Mouse (Mus musculus) frontal cortex, adult 2 months (tissue): ENCODE data around the gene Spink2. TPM values are rescaled to one million over a fixed set of nuclear protein-coding genes. Genes with fewer than 3 reads are reported as not detected.
A peak's percentile ranks its signal among the peaks of the same experiment; 100 is the strongest.
"Not testable (repeated sequence)": the region's sequence is repeated elsewhere in the genome, so short reads cannot be mapped to it uniquely, and the experiment has no call there.

Experiments
- DNase-seq, 2 experiments: peaks; one replicate each; pipeline ENCODE4 v3.0.0; 2022; ENCODE audit warnings: low spot score in 1 of 2; ENCODE audit errors: extremely low spot score in 1 of 2
- polyA plus RNA-seq: library from polyadenylated mRNA; depleted of rRNA; stranded (reverse); fragments of >200 nt; gene quantifications from 2 replicates; pipeline ENCODE4 v1.2.3, GENCODE M21; 2012

The Spink2 gene
- polyA plus RNA-seq, 1 experiment, result 0.22 TPM

DNA sequence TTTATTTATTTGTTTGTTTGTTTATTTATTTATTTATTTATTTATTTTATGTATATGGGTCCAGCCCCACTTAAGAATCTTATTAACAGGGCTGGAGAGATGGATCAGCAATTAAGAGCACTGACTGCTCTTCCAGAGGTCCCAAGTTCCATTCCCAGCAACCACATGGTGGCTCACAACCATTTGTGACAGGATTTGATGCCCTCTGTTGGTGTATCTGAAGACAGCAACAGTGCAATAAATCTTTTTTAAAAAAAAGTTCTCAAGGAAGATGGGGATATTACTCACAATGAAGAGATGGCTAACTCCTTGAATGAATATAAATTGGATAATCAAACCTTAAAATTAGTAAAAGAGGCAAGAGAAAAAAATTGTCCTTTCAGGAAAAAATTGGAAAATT, 9.0 kb downstream of the Spink2 start:
- no peak for DNase-seq

DNA sequence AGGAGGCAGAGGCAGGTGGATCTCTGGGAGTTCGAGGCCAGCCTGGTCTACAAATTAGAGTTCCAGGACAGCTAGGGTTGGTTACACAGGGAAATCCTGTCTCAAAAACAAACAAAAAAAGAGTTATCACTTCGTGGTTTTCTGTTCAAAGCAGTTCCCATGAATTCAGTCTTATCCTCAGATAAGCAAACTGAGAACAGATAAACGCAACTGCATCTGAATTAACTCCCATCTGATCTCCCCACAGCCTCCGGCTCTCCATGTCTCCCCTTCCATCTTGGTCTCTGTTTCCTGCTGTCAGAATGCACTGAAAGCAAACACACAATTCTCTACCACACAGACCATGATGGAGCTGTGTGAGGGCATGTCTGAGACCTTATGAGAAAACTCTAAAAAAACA, 10.6 kb downstream of the Spink2 start:
- no peak for DNase-seq

DNA sequence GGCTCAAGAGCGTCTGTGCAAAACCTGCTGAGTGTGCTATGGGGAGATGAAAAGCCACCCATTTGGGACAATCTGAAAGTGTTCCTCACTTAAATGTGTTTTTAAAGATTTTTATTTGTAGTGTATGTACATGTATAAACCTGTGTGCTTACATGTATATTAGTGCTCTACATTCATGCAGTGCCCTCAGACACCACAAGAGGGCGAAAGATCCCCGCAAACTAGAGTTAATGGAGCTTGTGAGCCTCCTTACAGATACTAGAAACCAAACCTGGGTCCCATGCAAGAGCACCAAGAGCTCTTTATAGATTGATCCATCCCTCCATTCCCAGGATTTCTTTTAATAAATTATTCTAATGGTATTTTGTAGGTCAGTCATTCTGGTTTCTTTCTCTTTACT, 17.3 kb downstream of the Spink2 start:
- peak in 1 of 2 experiments; percentile 38 for DNase-seq

DNA sequence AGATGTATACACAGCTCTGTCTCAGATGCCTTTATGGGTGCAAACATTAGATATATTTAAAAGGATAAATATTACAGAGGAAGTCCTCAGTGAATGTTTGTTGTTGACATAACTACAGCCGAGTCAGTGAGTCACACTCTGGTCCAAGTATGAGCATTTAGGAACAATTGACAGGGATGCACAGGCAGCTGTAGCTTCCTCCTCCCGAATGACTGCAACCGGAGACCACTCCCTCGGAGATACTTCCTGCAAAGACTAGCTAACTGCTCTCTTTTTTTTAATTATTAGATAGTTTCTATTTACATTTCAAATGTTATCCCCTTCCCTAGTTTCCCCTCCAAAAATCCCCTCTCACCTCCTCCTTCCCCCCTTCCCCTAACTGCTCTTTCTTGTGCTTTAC, 18.0 kb downstream of the Spink2 start:
- DNase-seq, result no peak

DNA sequence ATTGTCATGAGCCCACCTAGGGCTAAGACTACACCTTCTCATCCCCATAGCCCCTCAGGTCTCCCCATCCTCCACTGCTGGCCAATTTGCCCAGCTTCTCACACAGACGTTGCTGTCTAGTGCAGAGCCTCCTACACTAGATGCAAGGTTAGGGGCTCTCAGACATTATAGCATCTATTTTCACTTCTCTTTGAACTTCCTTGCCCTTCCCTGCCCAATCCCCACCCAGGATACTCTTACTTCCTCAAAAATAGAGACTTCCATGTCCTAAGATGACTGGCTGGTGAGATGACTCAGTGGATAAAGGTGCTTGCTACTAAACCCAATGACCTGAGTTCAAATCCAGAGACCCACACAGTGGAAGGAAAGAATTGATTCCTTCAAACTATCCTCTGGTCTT, 19.6 kb downstream of the Spink2 start:
- DNase-seq, result no peak

DNA sequence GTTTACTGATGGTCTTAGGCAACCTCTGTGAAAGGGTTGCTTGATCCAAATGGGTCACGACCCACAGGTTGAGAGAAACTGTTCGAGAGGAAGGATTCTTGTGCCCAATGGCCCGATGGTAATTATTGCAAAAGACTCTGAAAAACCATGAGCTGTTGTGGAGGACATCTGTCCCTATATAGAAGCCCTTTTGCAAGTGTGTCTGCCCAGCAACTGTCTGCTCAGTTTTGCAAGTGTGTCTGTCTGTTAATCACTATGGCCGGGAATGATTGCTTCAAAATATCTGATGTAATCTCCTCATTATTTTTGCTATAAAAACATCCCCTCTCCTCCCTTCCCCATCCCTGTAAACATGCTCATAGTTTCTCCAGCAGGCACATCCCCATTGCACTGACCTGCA, 20.2 kb downstream of the Spink2 start:
- no peak for DNase-seq

DNA sequence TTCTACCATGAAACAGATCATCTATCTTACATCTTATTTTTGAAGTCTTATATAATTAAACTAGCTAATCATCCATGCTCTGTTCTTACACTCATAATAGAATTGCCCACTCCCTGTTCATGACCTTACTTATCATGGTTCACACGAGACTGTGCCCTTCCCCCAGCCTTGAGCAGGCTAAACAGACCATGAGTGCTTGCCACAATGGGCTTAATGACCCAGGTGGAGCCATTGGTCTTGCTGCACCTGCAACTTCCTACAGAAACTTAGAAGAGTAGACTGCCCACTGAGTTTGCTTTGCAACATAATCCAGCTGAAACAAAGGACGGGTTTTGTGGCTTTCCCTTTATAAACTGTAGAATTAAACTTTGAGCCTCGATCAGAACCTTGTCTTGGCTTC, 22.5 kb downstream of the Spink2 start:
- no peak for DNase-seq

DNA sequence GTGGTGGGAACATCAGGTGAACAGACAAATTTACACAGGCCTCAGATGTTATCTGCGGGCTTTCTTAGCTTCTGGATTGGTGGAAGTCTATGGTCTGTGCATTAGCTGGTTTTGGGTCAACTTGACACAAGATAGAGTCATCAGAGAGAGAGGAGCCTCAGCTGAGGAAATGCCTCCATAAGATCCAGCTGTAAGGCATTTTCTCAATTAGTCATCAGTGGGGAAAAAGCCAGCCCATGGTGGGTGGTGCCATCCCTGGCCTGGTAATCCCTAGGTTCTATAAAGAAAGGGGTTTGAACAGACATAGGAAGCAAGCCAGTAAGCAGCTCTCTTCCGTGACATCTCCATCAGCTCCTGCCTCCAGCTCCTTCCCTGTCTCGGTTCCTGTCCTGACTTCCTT, 25.9 kb downstream of the Spink2 start:
- no peak for DNase-seq

DNA sequence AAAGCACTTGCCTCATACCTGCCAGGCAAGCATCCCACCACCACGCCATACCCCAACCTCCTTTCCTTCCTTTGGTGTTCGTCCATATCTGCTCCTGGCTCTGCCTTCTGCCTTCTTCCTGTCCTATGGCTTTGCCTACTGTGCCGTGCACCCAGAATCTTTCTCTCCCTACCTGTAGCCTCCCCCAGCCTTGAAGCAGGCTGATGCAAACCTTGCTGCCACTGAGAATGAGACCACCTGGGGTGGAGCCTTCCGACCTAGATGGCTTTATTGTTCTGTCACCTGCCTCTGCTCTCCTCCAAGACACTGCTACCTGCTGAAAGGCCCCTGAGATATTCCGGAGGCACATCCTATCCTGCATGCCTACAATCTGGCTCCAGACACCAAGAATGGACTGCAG, 27.4 kb downstream of the Spink2 start:
- DNase-seq, result not testable (repeated sequence)

DNA sequence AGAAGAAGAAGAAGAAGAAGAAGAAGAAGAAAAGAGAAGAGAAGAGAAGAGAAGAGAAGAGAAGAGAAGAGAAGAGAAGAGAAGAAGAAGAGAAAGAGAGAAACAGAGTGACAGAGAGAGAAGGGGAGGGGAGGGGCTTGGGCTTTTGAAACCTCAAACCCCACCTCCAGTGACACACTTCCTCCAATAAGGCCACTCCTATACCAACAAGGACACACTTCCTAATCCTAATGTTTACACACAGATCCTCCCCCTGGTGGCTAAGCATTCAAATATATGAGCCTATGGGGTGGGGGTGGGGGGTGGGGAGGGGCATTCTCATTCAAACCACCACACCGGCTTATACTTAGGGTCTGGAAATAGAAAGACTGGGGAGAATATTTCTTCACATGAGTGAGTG, 27.9 kb downstream of the Spink2 start:
- DNase-seq, result no peak

DNA sequence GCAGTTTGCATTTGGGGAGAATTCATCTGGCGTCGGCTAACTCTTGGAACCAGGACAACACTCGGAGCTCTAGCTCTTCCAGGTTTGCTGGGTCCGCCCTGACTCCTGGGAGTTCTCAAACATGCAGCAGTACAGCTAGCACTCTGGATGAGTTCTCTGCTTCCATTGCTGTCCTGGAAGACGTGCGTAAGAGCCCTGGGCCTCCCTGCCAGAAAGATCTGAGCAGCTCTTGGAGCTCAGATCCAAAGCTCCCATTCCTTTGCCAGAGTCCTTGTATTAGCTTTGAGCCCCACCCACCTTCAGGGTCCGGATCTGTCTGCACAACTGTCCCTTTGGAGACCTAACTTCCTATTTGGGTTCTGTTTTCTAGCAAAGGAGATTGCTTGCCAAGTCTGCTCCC, 29.8 kb downstream of the Spink2 start:
- DNase-seq, result no peak

DNA sequence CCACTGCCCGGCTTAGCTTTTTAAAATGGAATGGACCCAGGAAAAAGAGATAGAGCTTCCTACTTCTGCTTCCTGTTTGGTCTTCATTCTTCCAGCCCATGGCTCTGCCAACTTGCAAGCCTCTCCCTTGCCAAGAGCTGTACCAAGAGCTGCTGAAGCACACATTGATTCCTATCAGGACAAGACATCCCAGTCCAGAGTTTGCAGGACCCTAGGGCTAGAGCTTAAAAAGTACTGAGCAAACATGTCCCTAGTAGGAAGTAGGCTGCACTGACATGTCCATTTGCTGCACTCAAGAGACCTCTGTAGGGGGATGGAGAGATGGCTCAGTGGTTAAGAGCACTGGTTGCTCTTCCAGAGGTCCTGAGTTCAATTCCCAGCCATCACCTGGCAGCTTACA, 32.3 kb downstream of the Spink2 start:
- no peak for DNase-seq

DNA sequence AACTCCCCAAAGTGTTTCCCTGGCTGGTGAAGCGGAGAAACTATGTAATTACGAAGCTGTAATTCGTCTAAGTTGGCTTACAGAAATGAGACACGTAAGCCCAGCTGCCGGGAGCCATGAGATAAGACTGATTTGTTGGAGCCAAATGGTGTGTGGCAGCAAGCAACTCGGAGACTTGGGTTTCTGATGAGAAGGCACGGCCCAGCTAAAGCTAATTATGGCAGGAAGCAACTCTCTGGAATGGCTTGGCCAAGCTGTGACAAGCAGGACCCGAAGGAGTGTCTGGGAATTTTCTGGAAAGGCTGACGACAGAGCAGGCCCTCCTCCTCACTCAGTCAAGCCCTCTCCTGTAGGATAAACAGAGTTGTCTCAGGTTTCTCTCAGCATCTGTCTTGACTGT, 33.3 kb downstream of the Spink2 start:
- DNase-seq, result no peak

DNA sequence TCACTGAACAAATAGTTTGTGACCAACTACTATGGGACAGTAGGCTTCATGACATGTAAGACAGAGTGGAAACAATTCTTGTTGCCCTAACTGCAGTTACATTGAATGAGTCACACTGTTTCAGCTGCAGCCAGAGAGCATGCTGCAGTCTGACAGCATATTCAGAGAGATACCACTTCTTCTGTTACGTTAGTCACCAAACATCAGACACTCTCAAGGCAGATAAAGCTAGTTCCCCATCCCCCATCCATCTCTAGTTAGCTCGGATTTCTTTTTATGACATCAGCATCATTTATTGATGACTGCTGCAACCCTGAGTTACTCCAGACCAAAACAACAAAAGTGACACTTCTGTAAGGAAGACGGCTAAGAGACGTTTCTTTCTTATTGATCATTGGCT, 36.5 kb downstream of the Spink2 start:
- no peak for DNase-seq

DNA sequence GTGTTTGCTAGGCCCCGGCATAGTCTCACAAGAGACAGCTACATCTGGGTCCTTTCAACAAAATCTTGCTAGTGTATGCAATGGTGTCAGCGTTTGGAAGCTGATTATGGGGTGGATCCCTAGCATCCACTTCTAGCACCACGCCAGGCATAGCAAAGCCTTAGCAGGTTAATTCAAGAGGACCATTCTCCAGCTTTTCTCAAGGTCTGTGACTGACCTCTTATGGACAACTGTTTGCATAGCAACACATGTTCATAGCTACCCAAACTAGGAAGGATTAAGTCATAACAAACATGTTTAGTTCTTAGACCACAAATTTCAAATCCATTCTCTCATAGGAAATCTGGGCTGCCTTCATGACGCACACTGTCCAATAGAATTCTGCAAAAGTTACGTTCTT, 40.7 kb downstream of the Spink2 start:
- DNase-seq, result peak in 1 of 2 experiments; percentile 65

DNA sequence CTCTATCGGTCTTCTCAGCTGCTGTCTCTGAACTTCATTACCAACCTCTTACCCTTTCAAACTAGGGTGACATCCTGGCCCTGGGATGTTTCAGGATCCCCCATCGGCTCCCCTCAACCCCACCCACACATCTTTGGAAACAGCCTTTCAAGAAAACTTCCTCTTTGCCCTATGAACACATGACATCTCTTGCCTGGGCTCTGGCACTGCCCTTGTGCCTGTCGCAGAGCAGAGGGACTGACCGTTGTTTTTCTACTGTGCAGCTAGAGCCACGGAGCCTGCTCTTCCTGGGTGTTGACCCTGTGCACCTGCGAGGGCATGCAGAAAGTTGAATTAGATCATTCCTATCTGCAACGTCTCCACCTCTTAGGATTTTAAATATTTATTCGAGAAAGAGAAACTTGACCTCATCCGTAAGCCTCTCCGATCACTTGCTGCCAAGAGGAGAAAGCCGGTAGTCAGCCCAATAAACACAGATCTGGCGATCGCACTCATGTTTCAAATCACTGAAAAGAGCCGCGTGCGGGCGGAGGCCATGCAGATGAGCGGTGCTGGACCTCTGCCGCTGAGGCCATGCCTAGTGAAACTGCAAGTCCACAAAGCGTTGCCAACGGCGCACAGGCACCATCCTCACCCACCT, 43.8 kb downstream of the Spink2 start:
- no peak for DNase-seq

DNA sequence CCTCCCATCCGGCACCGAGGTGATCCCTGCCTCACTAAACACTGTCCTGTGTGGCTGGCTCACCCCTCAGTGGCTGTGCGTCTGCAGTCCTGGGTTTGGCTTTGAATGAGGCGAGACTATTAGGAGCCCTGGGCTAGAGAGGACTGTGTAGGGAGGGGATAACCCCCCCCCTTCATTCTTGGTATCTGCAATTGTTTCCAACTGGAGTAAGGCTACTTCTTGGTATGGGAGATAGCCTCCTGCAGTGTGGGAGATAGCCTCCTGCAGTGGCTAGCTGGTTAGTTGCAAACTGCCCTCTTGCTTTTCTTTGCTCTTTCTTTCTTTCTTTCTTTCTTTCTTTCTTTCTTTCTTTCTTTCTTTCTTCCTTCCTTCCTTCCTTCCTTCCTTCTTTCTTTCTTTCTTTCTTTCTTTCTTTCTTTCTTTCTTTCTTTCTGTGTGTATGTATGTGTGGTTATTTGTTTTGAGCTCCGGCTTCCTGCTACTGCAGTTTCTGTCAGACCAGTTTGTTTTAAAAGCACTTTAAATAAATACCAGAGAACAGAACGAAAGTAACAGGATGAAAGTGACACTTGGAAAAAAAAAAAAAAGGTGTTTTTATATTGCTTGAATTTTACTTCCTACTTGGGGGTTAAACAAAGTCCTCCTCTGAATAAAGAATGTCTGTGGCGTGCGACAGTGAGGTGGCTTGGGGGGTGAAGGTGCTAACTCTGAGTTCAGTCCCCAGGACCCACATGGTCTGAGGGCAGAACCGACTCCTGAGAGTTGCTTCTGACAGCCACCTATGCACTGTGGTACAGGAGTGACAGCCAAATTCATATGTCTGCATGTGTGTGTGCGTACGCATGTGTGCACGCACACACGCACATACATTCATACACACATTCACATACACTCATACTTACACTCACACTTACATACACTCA, 45.3 kb downstream of the Spink2 start:
- no peak for DNase-seq

DNA sequence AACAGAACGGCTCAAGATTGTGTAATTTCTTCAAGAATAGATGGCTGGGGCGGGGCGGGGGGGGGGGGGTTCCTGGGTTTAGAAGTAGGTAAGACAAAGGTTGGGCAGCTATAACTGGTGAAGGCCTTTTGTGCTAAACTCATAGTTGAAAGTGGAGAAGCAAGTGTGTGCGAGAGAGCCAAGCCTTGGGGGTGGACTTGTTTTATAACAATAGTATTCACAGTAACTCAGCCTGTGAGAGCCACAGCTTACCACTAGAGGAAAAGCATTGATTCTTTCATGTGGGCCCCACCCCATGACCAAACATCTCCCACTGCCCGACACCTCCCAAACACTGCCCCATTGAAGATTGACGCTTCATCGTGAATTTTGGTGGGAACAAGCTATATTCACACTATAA, 47.7 kb downstream of the Spink2 start:
- no peak for DNase-seq

DNA sequence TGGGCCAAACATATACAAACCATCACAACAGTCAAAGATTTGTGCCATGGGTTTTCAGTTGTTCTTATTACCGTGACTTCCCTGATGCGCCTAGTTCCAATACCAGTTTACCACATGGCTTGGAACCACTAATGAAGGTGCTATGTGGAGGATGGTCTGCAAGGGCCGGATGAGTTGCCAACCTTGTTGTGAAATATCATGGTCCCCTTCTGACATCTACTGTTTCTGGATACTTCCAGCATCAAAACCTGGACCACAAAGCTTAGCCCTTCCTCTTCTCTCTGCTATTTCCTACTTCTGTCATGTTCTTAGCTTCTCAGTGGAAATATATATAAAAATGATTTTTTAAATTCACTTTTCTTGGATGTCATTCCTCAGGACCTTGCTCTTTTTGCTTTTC, 48.7 kb downstream of the Spink2 start:
- DNase-seq, result no peak

DNA sequence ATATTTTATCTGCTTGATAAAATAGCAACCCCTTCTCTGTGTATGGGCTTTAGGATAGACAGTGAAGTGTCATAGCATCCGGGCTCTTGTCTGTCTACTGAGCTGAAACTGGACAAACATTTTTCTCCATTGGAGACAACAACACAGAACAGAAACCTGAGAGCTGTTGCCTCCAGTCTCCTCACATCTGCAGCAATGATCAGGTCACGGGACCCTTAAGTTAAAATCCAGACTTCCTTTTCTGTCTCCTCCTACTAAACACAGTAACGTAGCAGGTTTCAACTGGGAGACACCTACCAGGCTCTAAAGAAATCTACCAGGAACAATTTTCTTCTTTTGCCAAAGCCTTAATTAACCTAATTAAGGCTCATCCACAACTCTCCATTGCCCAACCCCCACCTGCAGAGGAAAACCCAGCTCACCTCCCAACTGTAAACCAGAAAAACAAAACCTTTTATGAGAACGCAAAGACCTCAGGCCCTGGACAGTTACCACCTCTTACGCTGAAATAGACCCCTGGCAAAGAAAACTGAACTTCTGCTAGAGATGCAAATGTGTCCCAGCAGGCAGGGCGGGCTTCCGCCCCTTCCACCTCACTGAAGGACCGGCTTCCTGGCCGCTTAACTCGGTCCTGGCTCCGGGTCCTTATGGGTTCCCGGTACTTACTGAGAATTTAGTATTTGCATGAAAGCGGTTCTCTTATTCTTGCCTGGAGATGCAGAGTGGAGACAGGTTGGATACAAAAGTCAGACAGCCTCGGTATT, 53.3 kb downstream of the Spink2 start:
- DNase-seq, result no peak

DNA sequence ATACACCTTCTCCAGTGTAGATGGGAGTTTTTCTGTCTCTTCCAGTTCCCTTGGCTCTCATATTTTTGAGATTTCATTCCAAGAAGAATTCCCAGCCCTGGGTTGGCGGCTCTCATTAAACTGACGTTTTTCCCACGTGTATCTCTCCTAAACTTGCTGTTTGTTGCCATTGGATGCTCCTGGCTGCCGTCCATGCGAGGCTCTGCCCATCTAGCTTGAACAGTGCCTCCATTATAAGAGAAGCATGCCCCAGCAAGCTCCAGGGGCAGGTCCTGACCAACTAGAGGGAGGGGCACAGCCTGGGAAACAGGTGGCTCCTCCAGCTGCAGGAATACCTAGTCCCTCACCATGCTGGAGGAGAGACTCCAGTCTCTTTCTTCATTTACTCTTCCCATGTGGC, 54.3 kb downstream of the Spink2 start:
- no peak for DNase-seq
